Mouse (Mus musculus): ENCODE results near the gene Tapbpl.

DNA sequence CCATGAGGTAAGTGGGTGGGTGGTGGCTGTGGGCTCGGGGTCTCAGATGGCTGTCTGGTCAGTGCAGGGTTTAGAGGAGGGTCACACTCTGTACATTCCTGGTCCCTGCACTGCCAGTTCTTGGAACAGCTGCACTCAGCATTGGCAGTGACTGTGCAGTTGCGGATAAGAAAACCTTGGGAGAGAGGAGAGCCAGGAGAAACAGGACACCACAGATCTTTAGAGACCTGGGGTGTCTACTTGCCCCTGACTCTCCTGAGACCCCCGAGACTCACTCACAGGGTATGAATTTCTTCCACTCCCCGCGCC lies 2.8 kb upstream of the Tapbpl start:
- no peak for TF ChIP-seq CTCF (IDR thresholded peaks at IDR 0.05; ENCODE audit: control insufficient read depth, insufficient read depth, low read length)
- no peak for TF ChIP-seq POLR2A (IDR thresholded peaks at IDR 0.05; ENCODE audit: borderline replicate concordance, control insufficient read depth, low read depth, low read length)
